Comparison of ENCODE assay signal across 26 mouse cellular contexts in genomic region chr5:20861901-20862300, GRCm38 (mm10). TPM values are rescaled to one million over a fixed set of nuclear protein-coding genes. Genes with fewer than 3 reads are reported as not detected.
DNase-seq lines count a peak whose midpoint lies in the region; ATAC-seq and TF ChIP-seq lines count a peak whose summit lies in the region.
"Had no signal": no experiment of that assay in that cellular context is flagged by ENCODE, and none has a peak within 500 bp of the region (broad histone marks: within the 10 kb centered on the region; RNA-seq: fewer than 3 reads in every experiment).

No protein-coding gene starts in this region.

- H3K36me3 ChIP-seq in forebrain, postnatal 0 days (ENCODE audit: insufficient read depth), result no peaks in the 10 kb centered on the region
- no peaks in the 10 kb centered on the region for H3K36me3 ChIP-seq in forebrain, embryonic 11.5 days (ENCODE audit: control insufficient read depth, insufficient read depth, low read length)
- peaks cover 2% of the 10 kb centered on the region; the same call in 1 of the 2 replicates for H3K36me3 ChIP-seq in heart, adult 2 months (ENCODE audit: control insufficient read depth, insufficient read depth, low read length)
- H3K36me3 ChIP-seq: heart, embryonic 15.5 days had no signal

- H3K27me3 ChIP-seq in forebrain, postnatal 0 days (ENCODE audit: insufficient read depth, low read length), result no peaks in the 10 kb centered on the region
- H3K27me3 ChIP-seq in forebrain, embryonic 11.5 days (ENCODE audit: control insufficient read depth, insufficient read depth, low read length), result no peaks in the 10 kb centered on the region
- H3K27me3 ChIP-seq in heart, adult 2 months (ENCODE audit: control insufficient read depth, insufficient read depth, low read length), result no peaks in the 10 kb centered on the region
- H3K27me3 ChIP-seq: CH12.LX; heart, embryonic 12.5 days; heart, embryonic 15.5 days; hindbrain, embryonic 13.5 days had no signal

- H3K79me2 ChIP-seq in heart, adult 2 months (replicated peaks; ENCODE audit: control insufficient read depth, insufficient read depth, low read length), result peaks cover 1% of the 10 kb centered on the region

- WGBS in forebrain, postnatal 0 days, result 89% methylated on average over 2 of the region's 2 CpGs
- WGBS in forebrain, embryonic 11.5 days, result 97% methylated on average over 2 of the region's 2 CpGs
- WGBS in heart, adult 2 months, result 70% methylated on average over 2 of the region's 2 CpGs

- no peak overlapping the region for H3K4me3 ChIP-seq in forebrain, postnatal 0 days (ENCODE audit: low read depth, low read length)
- no peak overlapping the region for H3K4me3 ChIP-seq in forebrain, embryonic 11.5 days (ENCODE audit: low read depth, low read length)
- no peak overlapping the region for H3K4me3 ChIP-seq in heart, adult 2 months
- H3K4me3 ChIP-seq: forebrain, embryonic 10.5 days; heart, embryonic 12.5 days; heart, embryonic 15.5 days; hindbrain, embryonic 10.5 days; hindbrain, embryonic 13.5 days had no signal

- intact Hi-C loops in heart, adult 2 months (cut with DNase I), result no loop called here

- no peak overlapping the region for H3K9ac ChIP-seq in forebrain, postnatal 0 days
- no peak overlapping the region for H3K9ac ChIP-seq in forebrain, embryonic 11.5 days (ENCODE audit: low read length)
- H3K9ac ChIP-seq in heart, adult 2 months (ENCODE audit: low read depth, low read length), result no peak overlapping the region
- H3K9ac ChIP-seq: heart, embryonic 12.5 days; heart, embryonic 15.5 days; hindbrain, embryonic 13.5 days had no signal

- H3K4me1 ChIP-seq in forebrain, postnatal 0 days (ENCODE audit: insufficient read depth), result no peaks in the 10 kb centered on the region; the same call in 1 of the 2 replicates
- H3K4me1 ChIP-seq in forebrain, embryonic 11.5 days (replicated peaks; ENCODE audit: control insufficient read depth, insufficient read depth, low read length), result no peaks in the 10 kb centered on the region
- H3K4me1 ChIP-seq in heart, adult 2 months (ENCODE audit: control insufficient read depth, insufficient read depth, low read length), result peaks cover 5% of the 10 kb centered on the region
- H3K4me1 ChIP-seq: forebrain, embryonic 10.5 days; heart, embryonic 15.5 days; hindbrain, embryonic 10.5 days had no signal

- TF ChIP-seq EP300 in heart, adult 2 months (IDR thresholded peaks at IDR 0.05; ENCODE audit: insufficient read depth, low read depth, low read length), result no peak

- no peak for TF ChIP-seq POLR2A in heart, adult 2 months (IDR thresholded peaks at IDR 0.05; ENCODE audit: insufficient read depth, low read depth, low read length)

- no peak for DNase-seq in forebrain, postnatal 0 days
- DNase-seq in forebrain, embryonic 11.5 days (ENCODE audit: low spot score), result no peak
- no peak for DNase-seq in heart, adult 2 months
- DNase-seq in heart, adult 11 months, result no peak
- peak; percentile 30 for DNase-seq in 3T3-L1 (ENCODE audit: low read depth, low spot score)
- peak; percentile 55 for DNase-seq in brain, adult 2 months (ENCODE audit: low read depth, low spot score)
- DNase-seq in spleen, adult 18-20 months, result no peak
- DNase-seq: adrenal gland, adult 8-10 months; adrenal gland, postnatal 25 days; B cell, adult 2 months; cerebellum, adult 18-20 months; cerebellum, adult 9-10 months; cerebellum, postnatal 14 days; gastrocnemius, postnatal 36 days; heart, postnatal 10 days; heart, postnatal 36 days had no signal

- H3K9me3 ChIP-seq in forebrain, postnatal 0 days (ENCODE audit: low read length), result no peaks in the 10 kb centered on the region
- H3K9me3 ChIP-seq in forebrain, embryonic 11.5 days (ENCODE audit: control insufficient read depth, low read length), result no peaks in the 10 kb centered on the region
- H3K9me3 ChIP-seq: forebrain, embryonic 10.5 days; G1E; heart, embryonic 15.5 days; hindbrain, embryonic 10.5 days; hindbrain, embryonic 13.5 days had no signal

- no peak overlapping the region for H3K4me2 ChIP-seq in forebrain, postnatal 0 days (ENCODE audit: low read depth)
- H3K4me2 ChIP-seq in forebrain, embryonic 11.5 days (ENCODE audit: low read depth, low read length, severe bottlenecking), result no peak overlapping the region
- H3K4me2 ChIP-seq: heart, embryonic 12.5 days; heart, embryonic 15.5 days; hindbrain, embryonic 13.5 days had no signal

- no peak overlapping the region for H3K27ac ChIP-seq in forebrain, postnatal 0 days (ENCODE audit: low read depth, low read length)
- H3K27ac ChIP-seq in forebrain, embryonic 11.5 days (ENCODE audit: low read depth, low read length), result no peak overlapping the region
- no peak overlapping the region for H3K27ac ChIP-seq in heart, adult 2 months
- H3K27ac ChIP-seq: forebrain, embryonic 10.5 days; heart, embryonic 15.5 days; hindbrain, embryonic 10.5 days; hindbrain, embryonic 13.5 days had no signal

- TF ChIP-seq CTCF in forebrain, postnatal 0 days (IDR thresholded peaks at IDR 0.05; ENCODE audit: low read depth), result no peak
- TF ChIP-seq CTCF in heart, adult 2 months (IDR thresholded peaks at IDR 0.05), result peak; percentile 39

- ATAC-seq in forebrain, postnatal 0 days, result 0 out of 2 replicates have a peak, but pooled peaks have one; percentile 29
- ATAC-seq in forebrain, embryonic 11.5 days (replicated peaks; ENCODE audit: low FRiP score), result no peak
- ATAC-seq: forebrain, embryonic 14.5 days; hindbrain, embryonic 16.5 days; intestine, embryonic 16.5 days had no signal

RNA-seq across cellular contexts. Expression of gene Phtf2, which starts 20.0 kb away (rescaled TPM):
- 24.9 and 26.4 TPM in 2 replicates for total RNA-seq in forebrain, postnatal 0 days (2014; rRNA removed)
- 11.2 and 17.4 TPM in 2 replicates for polyA plus RNA-seq in forebrain, postnatal 0 days (2015; fragmentation: Nextera tagmentation; extraction: Ambion mirVana)
- 25.2 and 25.5 TPM in 2 replicates for polyA plus RNA-seq in forebrain, embryonic 11.5 days (2014; fragmentation: Nextera tagmentation; extraction: Ambion mirVana)
- total RNA-seq in heart, adult 2 months (2021), result 10 to 100 TPM; 61.2 to 75.2 TPM
- polyA plus RNA-seq in heart, adult 2 months (2012; rRNA removed), result 14.3 and 35.7 TPM in 2 replicates

RNA-seq across cellular contexts. Expression of gene Tmem60, which starts 20.1 kb away (rescaled TPM):
- total RNA-seq in forebrain, postnatal 0 days (2014; rRNA removed), result 13.8 and 24.5 TPM in 2 replicates
- polyA plus RNA-seq in forebrain, postnatal 0 days (2015; fragmentation: Nextera tagmentation; extraction: Ambion mirVana), result 64.4 and 76.4 TPM in 2 replicates
- 53.7 and 57.7 TPM in 2 replicates for polyA plus RNA-seq in forebrain, embryonic 11.5 days (2014; fragmentation: Nextera tagmentation; extraction: Ambion mirVana)
- 10 to 100 TPM; 20.9 to 28.3 TPM for total RNA-seq in heart, adult 2 months (2021)
- polyA plus RNA-seq in heart, adult 2 months (2012; rRNA removed), result 23.3 and 31.7 TPM in 2 replicates

Comparison
In these comparisons a context has a peak if more than half of its experiments do, and no peak if none do; other contexts are left out.
1. DNase-seq: peak in 3T3-L1 (single experiment) and brain, adult 2 months (single experiment); none in forebrain, postnatal 0 days (single experiment), forebrain, embryonic 11.5 days (single experiment), heart, adult 2 months (0 of 2), heart, adult 11 months (single experiment) and spleen, adult 18-20 months (0 of 2).